Mouse (Mus musculus) midbrain, embryonic 16.5 days (tissue): Measurements from ENCODE around the gene Polr3h. TPM values are rescaled to one million over a fixed set of nuclear protein-coding genes. Genes with fewer than 3 reads are reported as not detected.
"Not testable (repeated sequence)": the region's sequence is repeated elsewhere in the genome, so short reads cannot be mapped to it uniquely, and the experiment has no call there.

Source experiments
- ATAC-seq: fragments of 200-750 bp; cut with Nextera tagmentation; 2 replicates; pipeline ENCODE4 v1.8.0; 2017; ENCODE audit warnings: moderate TSS enrichment
- H3K27ac ChIP-seq: fragments of 300-500 bp; sonication (generic); 2 replicates; pipeline ENCODE4 v1.5.1; 2014; ENCODE audit warnings: mild to moderate bottlenecking, low read length, mixed read lengths
- H3K27me3 ChIP-seq: fragments of 300-500 bp; sonication (generic); 2 replicates; pipeline ENCODE4 v1.6.1; 2014; ENCODE audit warnings: low read depth, low read length, mixed read lengths; ENCODE audit not compliant: control insufficient read depth, insufficient read depth
- H3K36me3 ChIP-seq: fragments of 300-500 bp; sonication (generic); 2 replicates; pipeline ENCODE4 v1.6.1; 2014; ENCODE audit warnings: mild to moderate bottlenecking, low read length, moderate library complexity, mixed read lengths; ENCODE audit not compliant: control insufficient read depth, insufficient read depth
- H3K4me1 ChIP-seq: fragments of 300-500 bp; sonication (generic); 2 replicates; pipeline ENCODE4 v1.6.1; 2014; ENCODE audit warnings: mild to moderate bottlenecking, low read length, mixed read lengths; ENCODE audit not compliant: control insufficient read depth, insufficient read depth
- H3K4me2 ChIP-seq: fragments of 300-500 bp; sonication (generic); 2 replicates; pipeline ENCODE4 v1.6.1; 2014; ENCODE audit warnings: mild to moderate bottlenecking, low read length, mixed read lengths
- H3K4me3 ChIP-seq: fragments of 300-500 bp; sonication (generic); 2 replicates; pipeline ENCODE4 v1.5.1; 2014; ENCODE audit warnings: low read depth, mild to moderate bottlenecking, low read length, moderate library complexity, mixed read lengths
- H3K9ac ChIP-seq: fragments of 300-500 bp; sonication (generic); 2 replicates; pipeline ENCODE4 v1.6.1; 2014; ENCODE audit warnings: low read depth, low read length, mixed read lengths
- H3K9me3 ChIP-seq: fragments of 300-500 bp; sonication (generic); replicated peaks from 2 replicates; pipeline ENCODE4 v1.6.1; 2014; ENCODE audit warnings: mild to moderate bottlenecking, low read length, mixed read lengths; ENCODE audit not compliant: control insufficient read depth, poor library complexity, severe bottlenecking
- WGBS: fragments of 180-500 bp; shearing (Covaris S2); extraction: QIAGEN DNeasy Blood & Tissue Kit; methylation state at CpG from one replicate; pipeline ENCODE4 v1.1.7; 2014; 5-methylcytosine and 5-hydroxymethylcytosine counted together
- polyA plus RNA-seq: library from polyadenylated mRNA; unstranded; fragments of >200 nt; fragmentation: Nextera tagmentation; extraction: Ambion mirVana; gene quantifications from 2 replicates; pipeline ENCODE4 v1.2.1, GENCODE M21; 2015

Gene Polr3h
- 74.3 and 77.2 TPM in 2 replicates for polyA plus RNA-seq

DNA sequence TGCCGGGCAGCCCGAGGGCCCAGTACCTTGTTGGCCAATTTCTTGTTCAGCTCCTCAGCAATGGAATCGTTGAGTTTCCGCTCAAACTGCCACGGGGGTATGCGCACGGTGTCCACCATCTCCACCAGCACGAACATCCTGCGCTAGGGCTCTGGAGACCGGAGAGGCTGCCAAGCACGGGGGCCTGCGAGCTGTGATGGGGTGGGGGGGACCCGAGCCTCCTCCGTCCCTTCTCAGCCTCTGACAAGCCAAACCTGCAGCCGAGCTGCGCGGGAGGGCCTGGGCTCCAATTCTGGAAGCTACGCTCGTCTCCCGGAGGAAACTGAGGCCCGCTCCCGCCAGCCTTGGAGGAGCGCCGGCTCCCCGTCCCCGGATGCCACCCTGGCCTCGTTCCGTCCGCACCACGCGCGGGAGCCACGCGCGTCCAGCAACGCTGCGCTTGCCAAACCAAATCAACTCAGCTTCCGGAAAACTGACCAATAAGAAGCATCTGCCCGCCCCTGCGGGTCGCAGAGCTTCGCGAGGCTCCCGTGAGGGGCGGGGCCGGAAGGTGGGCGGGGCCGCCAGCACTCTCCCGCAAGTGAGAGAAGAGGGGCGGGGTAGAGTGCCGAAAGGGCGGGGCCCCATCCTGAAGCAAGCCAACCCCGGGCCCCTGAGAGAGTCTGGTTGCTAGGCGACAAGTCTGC lies at the start of gene Polr3h:
Gene Polr3h (minus strand): TSS at position 481 of the 686 bp plus-strand sequence.
- peak within 1 kb of the TSS; percentile 93 for H3K4me2 ChIP-seq
- peak; percentile 95 for ATAC-seq
- H3K9me3 ChIP-seq, result no peaks in the 10 kb centered on the region
- no peaks in the 10 kb centered on the region for H3K27me3 ChIP-seq
- H3K9ac ChIP-seq, result peak within 1 kb of the TSS; percentile 70
- peaks cover 25% of the 10 kb centered on the region for H3K4me1 ChIP-seq
- WGBS, result under 1% methylated on average over 54 of the region's 54 CpGs
- no peaks in the 10 kb centered on the region for H3K36me3 ChIP-seq
- peak within 1 kb of the TSS; percentile 56 for H3K4me3 ChIP-seq
- H3K27ac ChIP-seq, result peak within 1 kb of the TSS; percentile 83

DNA sequence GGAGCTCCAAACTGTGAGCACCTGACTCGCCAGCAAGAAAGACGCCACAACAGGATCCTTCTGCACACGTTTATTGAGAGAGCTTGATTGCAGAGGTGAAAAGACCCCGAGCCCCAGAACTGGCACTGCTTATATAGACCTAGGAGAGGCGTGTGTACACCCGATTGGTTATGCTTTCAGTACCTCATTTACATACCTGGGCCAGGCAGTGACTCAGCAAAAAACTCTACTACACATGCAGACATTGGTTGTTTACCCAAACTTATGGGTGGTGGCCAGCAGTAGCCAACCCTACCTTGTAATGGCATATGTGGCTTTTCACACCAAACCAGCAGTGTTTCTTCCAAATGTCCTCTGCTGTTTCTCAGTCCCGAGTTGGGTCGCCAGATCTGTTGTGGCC lies 49.1 kb upstream of the Polr3h start:
- not testable (repeated sequence) for ATAC-seq, H3K27me3 ChIP-seq, H3K4me2 ChIP-seq, H3K4me3 ChIP-seq, H3K27ac ChIP-seq, H3K36me3 ChIP-seq, H3K4me1 ChIP-seq, H3K9me3 ChIP-seq, H3K9ac ChIP-seq
- 93% methylated on average over 8 of the region's 8 CpGs for WGBS

DNA sequence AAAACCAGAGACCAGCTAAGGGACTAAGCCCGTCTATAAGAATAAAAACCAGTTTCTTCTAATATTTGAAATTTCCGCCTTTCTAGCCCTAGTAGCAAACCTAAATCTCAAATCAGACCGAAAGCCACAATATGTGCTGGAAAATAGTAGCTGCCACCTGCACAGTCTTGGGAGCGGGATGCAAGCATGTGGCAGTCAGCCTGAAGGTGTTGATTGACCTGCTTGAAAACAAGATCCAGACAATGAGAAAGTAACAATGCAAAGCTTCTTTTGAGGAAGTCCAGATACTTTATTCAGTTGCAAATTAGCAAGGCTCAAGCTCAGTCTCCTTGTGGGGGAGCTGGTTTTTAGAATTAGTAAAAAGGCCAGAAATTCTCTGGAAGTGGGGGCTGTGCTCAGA lies 44.5 kb upstream of the Polr3h start:
- H3K27ac ChIP-seq, H3K4me2 ChIP-seq, H3K36me3 ChIP-seq, H3K4me1 ChIP-seq, H3K27me3 ChIP-seq, H3K9ac ChIP-seq, ATAC-seq, H3K4me3 ChIP-seq, H3K9me3 ChIP-seq: not testable (repeated sequence)
- 76% methylated on average over 4 of the region's 4 CpGs for WGBS

DNA sequence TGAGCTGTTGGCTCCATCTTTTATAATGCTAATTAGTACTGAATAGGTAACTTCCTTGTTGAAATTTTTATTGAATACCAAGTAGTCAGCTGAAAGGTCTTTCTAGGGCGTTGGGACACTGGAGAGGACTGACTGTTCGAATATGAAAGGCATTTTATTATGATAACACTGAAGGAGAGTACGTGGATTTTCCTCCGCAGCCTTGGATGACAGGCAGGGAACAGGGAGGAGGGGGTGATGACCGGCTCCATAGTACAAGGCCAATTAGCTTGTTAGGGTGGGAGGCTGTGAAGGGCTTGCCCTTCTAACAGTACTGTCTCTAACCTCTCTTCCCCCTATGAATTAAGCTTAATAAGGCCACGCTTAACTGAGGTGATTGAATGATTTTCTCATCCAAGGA lies 43.6 kb upstream of the Polr3h start:
- not testable (repeated sequence) for H3K4me3 ChIP-seq, H3K27ac ChIP-seq, H3K9ac ChIP-seq, H3K36me3 ChIP-seq, ATAC-seq, H3K4me2 ChIP-seq, H3K27me3 ChIP-seq, H3K9me3 ChIP-seq, H3K4me1 ChIP-seq
- 67% methylated on average over 6 of the region's 6 CpGs for WGBS

DNA sequence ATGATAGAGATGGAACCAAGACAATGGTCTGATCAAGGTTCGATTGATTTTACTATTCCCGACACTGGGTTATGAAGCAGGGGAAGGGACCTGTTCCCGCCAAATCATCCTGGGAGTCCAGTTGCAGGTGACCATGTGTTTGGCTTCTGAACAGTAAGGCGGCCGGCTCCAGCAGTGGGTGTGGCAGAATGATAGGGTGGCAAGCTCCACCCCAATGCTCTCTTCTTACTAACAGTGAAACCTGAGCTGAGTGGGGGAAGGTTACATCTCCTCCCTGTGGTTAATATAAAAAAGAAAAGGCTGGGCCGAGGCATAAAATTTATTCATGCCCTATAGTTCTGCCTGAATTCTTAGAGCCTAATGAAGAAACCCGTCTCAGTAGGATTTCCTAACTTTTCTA lies 43.1 kb upstream of the Polr3h start:
- no peak overlapping the region for H3K4me2 ChIP-seq
- H3K27ac ChIP-seq, result no peak overlapping the region
- no peaks in the 10 kb centered on the region for H3K36me3 ChIP-seq
- no peak for ATAC-seq
- 73% methylated on average over 7 of the region's 7 CpGs for WGBS
- H3K27me3 ChIP-seq, result no peaks in the 10 kb centered on the region
- H3K9ac ChIP-seq, result no peak overlapping the region
- H3K4me3 ChIP-seq, result no peak overlapping the region
- no peaks in the 10 kb centered on the region for H3K9me3 ChIP-seq
- H3K4me1 ChIP-seq, result no peaks in the 10 kb centered on the region

DNA sequence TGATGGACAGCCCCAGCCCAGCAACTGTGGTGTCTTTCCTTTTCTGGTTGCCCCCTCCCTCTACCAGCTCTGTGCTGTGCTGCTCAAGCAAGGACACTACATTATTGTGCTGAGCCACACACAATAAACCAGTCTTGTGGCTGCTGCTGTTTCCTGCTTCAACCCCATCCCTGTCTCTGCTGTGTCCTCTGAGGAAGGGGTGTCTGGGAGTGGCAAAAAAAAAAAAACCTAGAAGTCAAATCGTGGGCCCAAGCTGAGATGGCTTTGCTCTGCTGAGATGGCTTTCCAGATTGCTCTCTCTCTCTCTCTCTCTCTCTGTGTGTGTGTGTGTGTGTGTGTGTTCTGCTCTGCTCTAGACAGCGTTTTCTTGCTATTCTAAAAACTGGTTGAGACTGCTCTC lies 42.4 kb upstream of the Polr3h start:
- no peaks in the 10 kb centered on the region for H3K4me1 ChIP-seq
- no peaks in the 10 kb centered on the region for H3K27me3 ChIP-seq
- no peak for ATAC-seq
- no peak overlapping the region for H3K4me2 ChIP-seq
- H3K9me3 ChIP-seq, result no peaks in the 10 kb centered on the region
- H3K27ac ChIP-seq, result no peak overlapping the region
- H3K36me3 ChIP-seq, result no peaks in the 10 kb centered on the region
- no peak overlapping the region for H3K9ac ChIP-seq
- no peak overlapping the region for H3K4me3 ChIP-seq
- 74% methylated on average over 2 of the region's 2 CpGs for WGBS

DNA sequence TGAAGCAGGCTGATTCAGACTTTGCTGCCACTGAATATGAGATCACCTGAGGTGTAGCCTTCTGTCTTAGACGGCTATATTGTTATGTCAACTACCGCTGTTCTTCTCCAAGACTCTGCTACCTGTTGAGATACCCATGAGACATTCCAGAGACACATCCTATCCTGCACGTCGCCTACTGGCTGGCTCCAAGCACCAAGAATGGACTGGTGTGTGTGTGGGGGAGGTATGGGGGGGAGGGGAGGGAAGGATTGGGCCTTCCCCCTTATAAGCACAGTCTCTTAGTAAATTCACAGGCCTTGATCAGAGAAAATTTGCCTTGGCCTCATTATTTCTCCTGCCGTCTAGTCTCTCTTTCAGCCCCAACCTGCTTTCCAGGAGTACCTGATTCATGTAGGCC lies 41.8 kb upstream of the Polr3h start:
- no peak overlapping the region for H3K27ac ChIP-seq
- no peak overlapping the region for H3K9ac ChIP-seq
- H3K4me3 ChIP-seq, result no peak overlapping the region
- H3K9me3 ChIP-seq, result no peaks in the 10 kb centered on the region
- H3K36me3 ChIP-seq, result no peaks in the 10 kb centered on the region
- H3K27me3 ChIP-seq, result no peaks in the 10 kb centered on the region
- no peaks in the 10 kb centered on the region for H3K4me1 ChIP-seq
- no peak overlapping the region for H3K4me2 ChIP-seq
- WGBS, result 87% methylated on average over 5 of the region's 5 CpGs
- ATAC-seq, result no peak

DNA sequence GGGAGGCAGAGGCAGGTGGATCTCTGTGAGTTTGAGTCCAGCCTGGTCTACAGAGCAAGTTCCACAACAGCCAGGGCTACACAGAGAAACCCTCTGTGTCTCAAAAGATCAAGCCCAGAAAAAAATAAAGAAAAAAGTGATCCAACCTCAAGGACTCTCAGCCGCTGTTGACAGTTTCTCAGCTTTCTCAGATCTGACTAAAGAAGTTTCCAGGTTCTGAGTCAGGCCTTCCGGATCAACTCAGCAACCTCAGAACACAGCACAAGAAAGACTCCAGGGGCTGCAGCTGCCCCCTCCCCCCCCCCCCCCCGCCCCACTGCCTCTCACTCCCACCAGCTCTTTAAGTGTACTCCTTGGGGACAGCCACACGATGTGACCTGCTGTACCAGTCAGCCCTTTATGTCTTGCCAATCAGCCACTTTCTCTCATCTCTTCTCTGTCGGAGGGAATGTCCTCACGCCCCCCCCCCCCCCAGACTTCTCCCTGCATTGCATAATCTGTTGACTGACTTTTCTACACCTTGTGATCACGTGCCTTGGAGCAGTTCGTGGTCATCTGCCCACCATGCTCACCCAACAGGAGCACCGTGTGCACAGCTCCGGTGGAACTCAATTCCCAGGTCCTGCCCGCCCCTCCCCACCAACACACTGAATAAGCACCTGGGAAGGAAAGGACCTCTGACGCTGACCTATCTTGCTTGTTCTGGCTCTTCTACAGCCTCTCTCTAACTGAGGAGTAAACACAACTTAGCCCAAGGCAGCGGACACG lies 40.2 kb upstream of the Polr3h start:
- no peaks in the 10 kb centered on the region for H3K36me3 ChIP-seq
- H3K4me3 ChIP-seq, result no peak overlapping the region
- H3K4me1 ChIP-seq, result no peaks in the 10 kb centered on the region
- no peaks in the 10 kb centered on the region for H3K9me3 ChIP-seq
- ATAC-seq, result no peak
- no peak overlapping the region for H3K9ac ChIP-seq
- no peaks in the 10 kb centered on the region for H3K27me3 ChIP-seq
- 83% methylated on average over 12 of the region's 14 CpGs for WGBS
- no peak overlapping the region for H3K27ac ChIP-seq
- no peak overlapping the region for H3K4me2 ChIP-seq

DNA sequence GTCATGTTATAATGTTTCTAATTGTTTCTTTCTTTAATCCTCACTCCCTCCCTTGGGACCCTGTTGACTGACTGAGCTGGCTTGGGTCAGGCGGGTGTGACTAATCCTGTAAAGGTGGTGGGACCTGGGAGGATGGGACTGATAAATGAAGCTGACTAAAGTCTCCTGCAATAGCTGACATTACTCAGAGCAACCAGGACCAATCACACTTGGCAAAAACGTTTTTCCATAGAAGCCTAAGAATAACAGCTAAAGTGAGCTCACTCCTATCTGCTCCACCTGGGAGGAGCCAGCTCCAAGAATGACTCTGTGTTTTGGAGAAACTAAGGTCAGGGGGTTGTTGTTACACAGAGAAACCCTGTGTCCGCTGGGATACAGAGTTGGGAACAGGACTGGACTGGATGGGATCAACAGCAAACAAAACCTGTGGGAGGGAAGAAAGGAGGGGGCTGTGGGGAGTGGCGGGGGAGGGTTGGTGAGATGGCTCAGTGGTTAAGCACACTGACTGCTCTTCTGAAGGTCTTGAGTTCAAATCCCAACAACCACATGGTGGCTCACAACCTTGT lies 39.0 kb upstream of the Polr3h start:
- H3K4me1 ChIP-seq, result no peaks in the 10 kb centered on the region
- no peaks in the 10 kb centered on the region for H3K27me3 ChIP-seq
- 42% methylated on average over 4 of the region's 4 CpGs for WGBS
- H3K9me3 ChIP-seq, result no peaks in the 10 kb centered on the region
- H3K4me3 ChIP-seq, result no peak overlapping the region
- no peak overlapping the region for H3K4me2 ChIP-seq
- H3K9ac ChIP-seq, result no peak overlapping the region
- no peaks in the 10 kb centered on the region for H3K36me3 ChIP-seq
- no peak overlapping the region for H3K27ac ChIP-seq
- no peak for ATAC-seq
